Comparison of ENCODE assay signal across 19 mouse cellular contexts in genomic region chr17:80880325-80880724, GRCm38 (mm10).
"Had no signal": no experiment of that assay in that cellular context is flagged by ENCODE, and none has a peak within 500 bp of the region (broad histone marks: within the 10 kb centered on the region; RNA-seq: fewer than 3 reads in every experiment).

No protein-coding gene starts in this region.

- DNase-seq: liver, postnatal 0 days; lung, adult 2 months; lung, postnatal 14 days; lung, postnatal 36 days; midbrain, embryonic 14.5 days; right cerebral cortex, postnatal 14 days; thymus, adult 2 months; thymus, postnatal 25 days; thymus, postnatal 4 days had no signal

- H3K4me2 ChIP-seq: liver, embryonic 15.5 days; lung, embryonic 15.5 days; midbrain, embryonic 12.5 days; neural tube, embryonic 12.5 days; stomach, embryonic 15.5 days had no signal

- H3K4me1 ChIP-seq: liver, embryonic 15.5 days; megakaryocyte, embryonic 14.5 days; midbrain, embryonic 12.5 days; neural tube, embryonic 12.5 days; stomach, embryonic 15.5 days had no signal

- H3K4me3 ChIP-seq: liver, embryonic 15.5 days; lung, embryonic 15.5 days; megakaryocyte, embryonic 14.5 days; midbrain, embryonic 12.5 days; neural tube, embryonic 12.5 days; stomach, embryonic 15.5 days had no signal

- ATAC-seq: liver, postnatal 0 days; lung, postnatal 0 days; midbrain, embryonic 16.5 days had no signal

- H3K27me3 ChIP-seq: liver, embryonic 15.5 days; lung, embryonic 15.5 days; megakaryocyte, embryonic 14.5 days; midbrain, embryonic 12.5 days; neural tube, embryonic 12.5 days; stomach, embryonic 15.5 days had no signal

- H3K27ac ChIP-seq: liver, embryonic 15.5 days; lung, embryonic 15.5 days; macrophage; midbrain, embryonic 12.5 days; neural tube, embryonic 12.5 days; stomach, embryonic 15.5 days; stomach, postnatal 0 days had no signal

- H3K36me3 ChIP-seq: liver, embryonic 15.5 days; lung, embryonic 15.5 days; midbrain, embryonic 12.5 days; neural tube, embryonic 12.5 days; stomach, embryonic 15.5 days had no signal

- H3K9ac ChIP-seq: liver, embryonic 15.5 days; liver, postnatal 0 days; lung, embryonic 15.5 days; midbrain, embryonic 12.5 days; neural tube, embryonic 12.5 days; stomach, embryonic 15.5 days had no signal

- H3K9me3 ChIP-seq: liver, embryonic 15.5 days; lung, embryonic 15.5 days; midbrain, embryonic 12.5 days; neural tube, embryonic 12.5 days; stomach, embryonic 15.5 days had no signal
